Mouse (Mus musculus): ENCODE data around the gene Vmn2r35.
"Not testable (repeated sequence)": the region's sequence is repeated elsewhere in the genome, so short reads cannot be mapped to it uniquely, and the experiment has no call there.

Vmn2r35 gene

GRCm38 (mm10) chr7:7819767-7820166, at the start of gene Vmn2r35:
Gene Vmn2r35, minus strand, starts transcription at chr7:7819867.
- DNase-seq = not testable (repeated sequence)

DNA sequence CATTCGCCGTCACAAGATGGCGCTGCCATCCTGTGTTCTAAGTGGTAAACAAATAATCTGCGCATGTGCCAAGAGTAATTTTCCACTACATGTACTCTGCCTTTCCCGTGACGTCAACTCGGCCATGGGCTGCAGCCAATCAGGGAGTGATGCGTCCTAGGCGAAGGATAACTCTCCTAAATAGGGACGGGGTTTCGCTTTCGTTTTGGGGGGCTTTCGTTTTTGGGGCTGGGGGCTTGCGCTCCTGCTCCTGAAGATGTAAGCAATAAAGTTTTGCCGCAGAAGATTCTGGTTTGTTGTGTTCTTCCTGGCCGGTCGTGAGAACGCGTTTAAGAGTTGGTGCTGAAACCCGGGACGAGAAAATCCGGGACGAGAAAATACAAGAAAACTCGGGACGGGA, 25.5 kb downstream of the Vmn2r35 start:
- not testable (repeated sequence) for DNase-seq

All from cerebellum, postnatal 10 days (tissue).